Mouse (Mus musculus) kidney, adult 2 months (tissue): ENCODE results near the gene 0610037L13Rik.

ENCODE experiments used
- CTCF ChIP-seq: fragments of 200-500 bp; conservative IDR thresholded peaks from 2 replicates; pipeline ENCODE4 v1.5.1; 2011; ENCODE audit warnings: low read depth, mild to moderate bottlenecking, control low read depth, low read length, moderate library complexity, mixed read lengths; ENCODE audit not compliant: insufficient read depth, insufficient read length
- POLR2A ChIP-seq: fragments of 200-500 bp; IDR thresholded peaks from one replicate; pipeline ENCODE4 v1.6.1; 2011; ENCODE audit warnings: low read depth, low read length, control low read depth

- TF ChIP-seq CTCF (no peak), POLR2A (no peak)
Measured at GRCm38 (mm10) chr4:107853333-107853732, 36.3 kb upstream of the 0610037L13Rik start.
